Mouse (Mus musculus) spleen, embryonic (tissue): ENCODE results near the gene Dgat2l6.

Experiments
- CTCF ChIA-PET: fragments of 350-600 bp; sonication (Branson Sonifier 250); formaldehyde crosslinking; loops from one replicate; lab custom pipeline; 2022; lab: Charles Lee

The Dgat2l6 gene

GRCm38 (mm10) chrX:100524471-100524870, at the start of gene Dgat2l6:
Gene Dgat2l6 (plus strand): TSS chrX:100524838.
- CTCF ChIA-PET = no interaction called here

- CTCF ChIA-PET = no interaction called here
Measured at GRCm38 (mm10) chrX:100475569-100476223, 48.9 kb upstream of the Dgat2l6 start.

- CTCF ChIA-PET = no interaction called here
Measured at GRCm38 (mm10) chrX:100480317-100480716, 44.3 kb upstream of the Dgat2l6 start.

GRCm38 (mm10) chrX:100493500-100494067, 31.1 kb upstream of the Dgat2l6 start:
- CTCF ChIA-PET = no interaction called here

GRCm38 (mm10) chrX:100494068-100494978, 30.3 kb upstream of the Dgat2l6 start, which contains the start of gene Igbp1:
Gene Igbp1 (plus strand): TSS chrX:100494291.
- CTCF ChIA-PET = no interaction called here

- CTCF ChIA-PET = no interaction called here
Measured at GRCm38 (mm10) chrX:100504175-100504851, 20.3 kb upstream of the Dgat2l6 start.

- CTCF ChIA-PET = no interaction called here
Measured at GRCm38 (mm10) chrX:100508164-100508563, 16.5 kb upstream of the Dgat2l6 start.

GRCm38 (mm10) chrX:100509921-100510320, 14.7 kb upstream of the Dgat2l6 start:
- CTCF ChIA-PET = no interaction called here

- CTCF ChIA-PET = no interaction called here
Measured at GRCm38 (mm10) chrX:100516683-100517082, 8.0 kb upstream of the Dgat2l6 start.

- CTCF ChIA-PET = no interaction called here
Measured at GRCm38 (mm10) chrX:100517626-100518025, 7.0 kb upstream of the Dgat2l6 start.

GRCm38 (mm10) chrX:100518532-100518931, 6.1 kb upstream of the Dgat2l6 start:
- CTCF ChIA-PET = no interaction called here

- CTCF ChIA-PET = no interaction called here
Measured at GRCm38 (mm10) chrX:100556026-100556425, 31.4 kb downstream of the Dgat2l6 start.

GRCm38 (mm10) chrX:100565696-100566095, 41.1 kb downstream of the Dgat2l6 start:
- CTCF ChIA-PET = no interaction called here

GRCm38 (mm10) chrX:100571951-100572350, 47.3 kb downstream of the Dgat2l6 start, which contains the start of gene Awat1:
Gene Awat1 (plus strand): TSS chrX:100572251.
- CTCF ChIA-PET = no interaction called here

- CTCF ChIA-PET = no interaction called here
Measured at GRCm38 (mm10) chrX:100594791-100595190, 70.2 kb downstream of the Dgat2l6 start, which contains the start of gene P2ry4. Gene P2ry4 (minus strand): TSS chrX:100594869.
